Mouse (Mus musculus) telencephalon, adult 2 months (tissue): ENCODE measurements around the gene Cdk1.

Experiments used
- DNase-seq: peaks from one replicate; pipeline ENCODE4 v3.0.0-alpha.2; 2011; ENCODE audit warnings: low read depth, low spot score

Cdk1 gene

DNA sequence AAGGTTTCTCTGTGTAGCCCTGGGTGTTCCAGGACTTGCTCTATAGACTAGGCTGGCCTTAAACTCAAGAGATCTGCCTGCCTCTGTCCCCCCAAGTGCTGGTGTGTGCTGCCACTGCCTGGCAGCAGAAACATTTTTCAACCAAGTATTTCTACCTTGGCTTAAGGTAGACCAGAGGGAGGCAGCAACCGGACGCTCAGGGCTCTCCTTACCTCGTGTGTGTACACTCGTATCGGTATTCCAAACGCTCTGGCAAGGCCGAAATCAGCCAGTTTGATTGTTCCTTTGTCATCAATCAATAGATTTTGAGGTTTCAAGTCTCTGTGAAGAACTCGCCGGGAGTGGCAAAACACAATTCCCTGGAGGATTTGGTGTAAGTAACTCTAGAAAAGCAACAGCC lies 10.4 kb downstream of the Cdk1 start:
- no peak for DNase-seq

DNA sequence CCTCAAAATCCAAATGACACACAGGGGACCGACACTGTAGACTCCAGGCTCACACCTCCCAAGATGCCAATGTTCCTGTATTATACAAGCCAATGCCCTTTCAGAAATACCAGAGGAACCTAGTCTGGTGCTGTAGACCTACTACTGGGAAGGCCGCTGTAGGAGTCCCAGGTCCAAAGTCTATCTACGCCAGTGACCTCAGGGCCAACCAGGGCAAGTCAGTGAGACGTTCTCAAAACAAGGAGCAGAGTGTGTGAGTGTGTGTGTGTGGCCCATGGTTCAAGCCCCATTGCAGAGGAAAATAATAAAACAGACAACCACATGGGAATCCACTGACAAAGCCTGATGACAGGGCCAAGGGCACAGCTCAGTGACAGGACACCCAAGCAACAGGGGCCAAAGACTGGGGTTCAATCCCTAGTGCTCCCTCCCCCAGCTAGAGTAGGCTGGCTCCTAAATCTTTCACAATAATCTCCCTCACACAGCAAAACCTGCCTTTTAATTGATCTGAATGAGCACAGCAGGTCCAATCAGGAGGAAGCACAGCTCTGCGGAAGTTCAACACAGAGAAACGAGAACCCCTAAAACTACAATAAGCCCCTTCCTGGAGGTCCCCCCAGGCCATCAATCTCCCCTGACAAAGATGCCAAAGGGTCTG lies 11.0 kb downstream of the Cdk1 start:
- DNase-seq = no peak

DNA sequence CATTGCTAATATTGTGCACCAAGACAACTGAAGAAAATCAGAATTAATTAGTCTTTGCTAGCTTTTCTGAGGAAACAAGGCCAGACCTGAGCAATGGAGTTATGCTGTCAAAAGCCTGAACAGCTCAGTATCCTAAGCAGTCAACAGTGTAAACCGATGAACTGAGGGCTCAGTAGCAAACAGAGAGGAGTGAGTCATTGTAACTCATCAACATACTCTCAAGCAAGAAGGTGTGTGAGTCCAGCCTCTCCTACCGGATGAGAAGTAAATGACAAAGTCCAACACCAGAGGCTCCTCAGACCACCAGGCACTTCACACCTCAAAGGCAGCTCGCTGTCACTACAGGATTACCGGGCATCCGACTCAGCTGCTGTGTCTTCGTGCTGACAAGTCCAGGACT lies 12.7 kb downstream of the Cdk1 start:
- no peak for DNase-seq

DNA sequence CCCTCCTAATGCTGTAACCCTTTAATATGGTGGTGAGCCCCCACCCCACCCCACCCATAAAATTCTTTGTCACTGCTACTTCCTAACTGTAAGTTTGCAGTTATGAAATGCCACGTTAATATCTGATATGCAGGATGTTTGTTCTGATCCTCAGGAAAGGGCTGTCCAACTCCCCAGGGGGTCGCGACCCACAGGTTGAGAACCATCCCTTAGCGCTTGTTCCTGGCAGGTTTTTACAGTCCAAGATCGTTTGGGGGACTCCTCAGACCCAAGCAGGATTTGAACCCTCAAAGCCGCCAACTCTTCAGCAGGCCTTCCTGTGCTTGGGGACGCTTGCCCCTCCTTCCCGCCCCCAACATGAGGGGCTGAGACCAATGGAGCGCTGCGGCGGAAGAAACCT lies 16.5 kb downstream of the Cdk1 start:
- DNase-seq = no peak

DNA sequence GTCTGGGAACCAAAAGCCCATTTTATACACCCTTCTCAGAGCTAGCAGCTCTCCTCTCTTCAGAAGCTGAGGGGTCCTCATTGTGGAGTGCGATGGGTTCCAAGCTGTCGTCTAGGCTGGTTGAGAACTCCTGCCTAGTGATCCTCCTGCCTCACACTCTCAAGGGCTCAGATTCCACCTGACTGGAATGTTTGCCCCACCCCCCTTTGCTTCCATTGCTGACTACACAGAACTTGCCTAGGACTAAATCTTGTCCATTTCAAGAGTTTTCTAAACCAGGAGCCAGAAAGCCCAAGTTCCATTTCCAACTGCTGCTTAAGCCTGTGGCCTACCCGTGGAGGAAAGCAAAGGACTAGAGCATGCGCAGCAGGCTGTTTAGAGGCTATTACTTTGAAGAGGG lies 17.1 kb downstream of the Cdk1 start:
- DNase-seq = no peak

DNA sequence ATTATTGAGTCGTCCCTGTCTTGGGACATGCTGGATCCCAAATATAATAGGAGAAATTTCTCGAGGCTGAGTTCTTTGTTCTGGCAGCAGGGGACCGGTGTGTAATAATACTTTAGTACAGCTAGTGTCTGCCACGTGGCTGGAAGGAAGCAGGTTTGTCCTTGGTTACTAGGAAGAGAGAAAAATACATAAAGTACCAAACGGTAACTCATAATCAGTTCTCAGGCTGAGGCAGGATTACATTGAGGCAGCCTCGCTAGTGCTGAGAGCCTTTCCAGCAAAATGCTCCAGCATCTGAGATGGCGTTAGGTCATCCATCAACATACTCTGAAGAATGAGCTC lies 17.6 kb downstream of the Cdk1 start:
- no peak for DNase-seq

DNA sequence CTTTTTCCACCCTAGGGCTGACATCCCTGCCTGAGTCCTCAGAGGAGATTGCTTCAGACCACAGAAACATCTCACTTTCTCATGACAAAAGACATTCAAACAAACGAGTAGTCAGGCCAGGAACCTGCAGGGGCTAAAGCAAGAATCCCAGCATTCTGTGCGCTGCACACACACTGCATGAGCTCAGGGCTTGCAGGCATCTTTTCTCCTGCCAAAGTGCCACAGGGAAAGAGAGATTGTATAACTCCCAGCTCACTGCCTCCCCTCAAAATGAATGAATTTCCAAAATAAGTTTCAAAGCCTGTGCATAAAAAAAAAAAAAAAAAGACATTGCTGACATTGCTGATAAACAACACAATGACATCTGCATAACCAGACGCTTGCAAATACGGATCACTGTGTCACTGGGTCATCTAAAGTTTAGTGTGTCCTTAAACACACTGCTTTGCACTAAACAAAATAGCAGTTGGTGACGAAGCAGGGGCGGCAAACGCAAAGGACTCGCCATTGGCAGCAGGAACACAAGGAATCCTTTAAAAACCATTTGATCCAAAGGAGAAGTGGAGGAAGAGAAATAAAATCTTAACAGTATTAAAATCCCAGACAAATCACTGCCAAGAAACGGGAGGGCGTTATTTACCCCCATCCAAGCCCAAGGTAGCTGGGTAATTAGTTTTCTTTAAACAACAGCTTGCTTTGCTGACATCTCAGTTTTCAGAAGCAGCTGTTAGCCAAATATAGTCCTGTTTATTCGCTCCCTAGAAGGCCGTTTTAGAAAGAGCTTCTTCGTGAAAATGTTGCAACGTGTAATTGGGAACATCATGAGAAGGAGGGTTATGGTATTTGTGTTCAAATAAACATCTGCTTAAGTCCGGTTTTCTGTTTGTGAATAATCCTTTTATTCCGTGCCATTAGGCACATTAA lies 18.2 kb downstream of the Cdk1 start:
- DNase-seq = peak; percentile 64

DNA sequence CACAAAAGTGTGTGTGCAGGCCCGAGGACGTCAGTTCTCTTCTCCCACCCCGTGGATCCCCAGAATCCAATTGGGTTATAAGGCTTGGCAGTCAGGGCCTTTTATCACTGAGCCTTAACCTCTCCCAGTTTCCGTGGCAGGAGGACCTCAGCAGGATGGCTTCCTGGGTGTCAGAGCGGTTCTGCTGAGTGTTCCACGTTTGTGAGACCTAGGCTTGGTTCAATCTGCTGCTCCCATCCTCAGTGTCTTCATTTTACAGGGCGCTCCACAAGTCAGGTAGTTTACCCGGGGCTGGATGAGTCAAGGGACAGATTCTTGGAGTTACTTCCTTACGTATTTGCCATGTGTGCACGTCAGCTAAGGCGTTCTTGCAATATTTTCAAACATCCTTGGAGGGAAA lies 19.5 kb downstream of the Cdk1 start:
- no peak for DNase-seq

DNA sequence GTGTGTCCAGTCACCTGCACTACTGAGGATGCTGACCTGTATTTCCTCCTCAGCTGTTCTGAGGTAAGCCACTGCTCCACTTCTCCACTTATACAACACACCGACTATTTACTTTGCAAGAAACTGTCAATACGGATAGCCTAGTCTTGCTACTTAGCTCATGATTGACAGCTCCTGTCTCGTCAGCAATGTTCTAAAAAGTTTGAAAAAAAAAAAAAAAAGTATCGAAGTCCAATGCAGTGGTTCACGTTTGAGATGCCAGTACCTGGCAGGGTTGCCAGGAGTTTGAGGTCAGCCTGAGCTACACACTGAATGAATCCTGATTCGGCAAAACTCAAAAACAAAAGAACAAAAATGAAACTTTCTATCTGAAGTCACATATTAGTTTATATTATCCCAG lies 21.5 kb downstream of the Cdk1 start:
- DNase-seq = no peak

DNA sequence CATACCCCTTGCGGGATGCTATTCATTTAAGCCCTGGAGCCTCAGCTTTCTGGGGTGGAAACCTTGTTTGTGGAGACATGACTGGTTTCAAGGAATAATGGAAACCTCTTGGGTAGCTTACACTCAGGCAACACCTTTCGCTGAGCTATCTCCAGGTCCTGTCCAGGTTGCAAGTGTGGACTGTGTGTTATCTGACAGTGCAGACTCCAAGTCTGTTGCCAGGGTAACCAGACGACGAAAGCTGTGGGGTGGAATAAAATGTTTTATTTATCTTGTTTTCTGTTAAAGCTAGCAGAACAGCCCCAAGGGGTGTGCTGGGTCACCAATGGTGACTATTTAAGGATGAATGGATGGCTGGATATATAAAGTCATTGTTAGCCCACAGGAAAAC lies 24.1 kb downstream of the Cdk1 start:
- no peak for DNase-seq

DNA sequence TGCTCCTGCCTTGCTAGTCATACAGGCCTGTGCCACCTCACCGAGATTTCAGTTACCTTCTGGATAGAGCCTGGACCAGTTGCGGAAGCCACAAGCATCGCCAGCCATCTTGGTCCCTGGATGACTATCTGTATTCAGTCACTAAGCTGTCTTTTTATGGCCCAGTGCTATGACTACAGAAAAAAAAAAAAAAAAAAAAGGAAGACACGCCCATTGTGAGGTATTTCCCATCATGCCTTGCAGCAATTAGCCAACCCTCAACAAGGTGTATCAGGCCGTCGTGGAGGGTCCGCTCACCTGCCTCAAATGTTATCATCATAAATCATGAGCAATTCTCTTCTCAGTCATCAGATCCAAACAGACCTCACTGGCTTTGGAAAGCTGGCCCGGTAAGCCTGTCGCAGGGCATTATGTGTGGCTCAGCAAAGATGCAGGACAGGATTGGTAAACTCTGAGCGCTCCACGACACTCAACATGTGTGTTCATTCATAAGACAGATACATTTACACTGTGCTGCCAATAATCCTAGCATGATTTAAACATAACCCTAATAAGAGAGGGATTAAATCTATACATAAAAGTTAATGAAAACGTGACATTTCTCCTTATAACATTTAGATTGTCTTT lies 24.6 kb downstream of the Cdk1 start:
- no peak for DNase-seq

DNA sequence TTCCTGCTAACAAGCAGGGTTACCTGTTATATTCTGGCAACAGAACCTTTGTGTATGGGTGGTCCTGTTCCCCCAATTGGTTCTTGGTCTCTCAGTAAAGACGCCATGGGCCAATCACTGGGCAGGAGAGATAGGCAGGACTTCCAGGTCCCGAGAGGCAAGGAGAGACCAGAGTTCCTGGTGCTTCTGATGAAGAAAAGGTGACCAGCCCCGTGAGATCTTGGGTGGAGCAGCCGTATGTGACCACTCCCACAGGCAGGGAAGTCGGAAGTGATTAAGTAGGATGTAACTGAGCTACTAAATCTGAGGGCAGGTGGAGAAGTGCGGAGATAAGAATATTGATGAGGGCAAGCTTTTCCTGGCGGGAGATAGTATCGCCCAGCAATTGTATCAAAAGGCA lies 25.4 kb downstream of the Cdk1 start:
- no peak for DNase-seq

DNA sequence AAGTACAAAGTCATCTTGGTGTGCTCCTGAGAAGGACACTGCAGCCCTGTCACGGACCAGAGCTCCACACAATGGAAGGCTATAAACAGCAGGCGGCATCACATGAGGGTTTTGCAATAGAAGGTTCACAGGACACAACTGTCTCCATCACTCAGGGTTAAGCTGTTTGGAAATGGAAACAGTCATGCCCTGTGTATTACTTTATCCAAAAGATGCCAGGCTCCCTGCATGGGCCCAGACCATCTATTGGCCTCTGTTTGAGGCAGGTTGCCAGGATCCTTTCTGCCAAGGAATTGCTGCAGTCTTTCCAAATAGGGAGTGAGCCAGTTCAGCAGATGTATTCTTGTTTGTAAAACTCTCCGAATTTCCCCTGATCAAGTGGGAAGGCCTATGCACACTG lies 26.3 kb downstream of the Cdk1 start:
- DNase-seq = no peak

DNA sequence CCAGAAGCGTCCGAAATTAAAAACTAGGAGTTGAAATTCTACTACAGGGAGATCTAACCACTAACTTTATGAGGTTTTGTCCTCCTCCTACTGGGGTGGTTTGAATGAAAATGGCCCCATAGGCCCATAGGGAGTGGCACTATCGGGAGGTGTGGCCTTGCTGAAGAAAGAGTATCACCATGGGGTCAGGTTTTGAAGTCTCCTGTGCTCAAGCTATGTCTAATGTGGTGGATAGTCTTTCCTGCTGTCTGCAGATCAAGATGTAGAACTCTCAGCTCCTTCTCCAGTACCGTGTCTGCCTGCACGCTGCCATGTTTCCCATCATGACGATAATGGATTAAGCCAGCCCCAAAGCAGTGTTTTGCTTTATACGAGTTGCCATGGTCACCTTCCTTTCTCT lies 27.9 kb downstream of the Cdk1 start:
- no peak for DNase-seq

DNA sequence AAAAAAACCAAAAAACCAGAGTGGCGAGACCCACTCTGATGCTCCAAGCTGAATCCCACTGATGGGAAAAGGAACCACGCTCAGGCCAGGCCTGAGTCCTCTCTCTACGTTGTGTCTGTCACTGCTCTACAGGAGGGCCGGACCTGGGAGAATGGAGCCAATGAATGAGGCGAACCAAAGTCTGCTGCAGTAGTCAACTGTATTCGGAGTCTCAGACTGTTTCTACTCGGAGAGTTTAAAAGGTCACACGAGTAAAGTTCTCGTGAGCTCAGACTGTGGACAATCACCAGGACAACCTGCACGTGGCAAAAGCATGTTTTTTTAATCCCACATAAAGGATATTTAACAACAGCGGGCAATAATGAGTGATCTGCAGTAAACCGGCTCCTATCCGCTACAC lies 28.8 kb downstream of the Cdk1 start:
- no peak for DNase-seq

DNA sequence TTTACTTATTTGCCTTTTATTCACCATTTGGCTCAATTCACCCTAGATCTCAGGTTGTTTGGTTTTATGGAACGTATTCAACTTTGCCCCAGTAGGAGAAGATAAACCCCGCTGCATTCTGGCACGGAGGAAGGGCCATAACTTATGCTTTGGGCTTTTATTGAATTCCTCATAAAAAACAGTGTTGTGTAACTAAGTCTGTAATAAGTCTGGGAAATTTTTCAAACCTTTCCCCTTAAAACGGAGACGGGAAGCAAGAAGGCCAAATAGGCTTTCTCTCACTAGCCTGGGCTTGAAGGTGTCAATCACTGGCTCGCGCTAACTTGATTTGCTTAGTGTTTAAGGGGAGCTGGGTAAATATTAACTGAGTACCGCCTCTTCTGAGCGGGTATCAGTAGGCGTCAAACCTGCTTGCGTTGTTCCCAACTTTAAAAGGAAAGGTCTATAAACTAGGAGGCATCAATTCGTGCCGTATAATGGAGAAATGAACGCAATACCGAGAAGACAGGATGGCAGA lies 31.2 kb downstream of the Cdk1 start:
- no peak for DNase-seq

DNA sequence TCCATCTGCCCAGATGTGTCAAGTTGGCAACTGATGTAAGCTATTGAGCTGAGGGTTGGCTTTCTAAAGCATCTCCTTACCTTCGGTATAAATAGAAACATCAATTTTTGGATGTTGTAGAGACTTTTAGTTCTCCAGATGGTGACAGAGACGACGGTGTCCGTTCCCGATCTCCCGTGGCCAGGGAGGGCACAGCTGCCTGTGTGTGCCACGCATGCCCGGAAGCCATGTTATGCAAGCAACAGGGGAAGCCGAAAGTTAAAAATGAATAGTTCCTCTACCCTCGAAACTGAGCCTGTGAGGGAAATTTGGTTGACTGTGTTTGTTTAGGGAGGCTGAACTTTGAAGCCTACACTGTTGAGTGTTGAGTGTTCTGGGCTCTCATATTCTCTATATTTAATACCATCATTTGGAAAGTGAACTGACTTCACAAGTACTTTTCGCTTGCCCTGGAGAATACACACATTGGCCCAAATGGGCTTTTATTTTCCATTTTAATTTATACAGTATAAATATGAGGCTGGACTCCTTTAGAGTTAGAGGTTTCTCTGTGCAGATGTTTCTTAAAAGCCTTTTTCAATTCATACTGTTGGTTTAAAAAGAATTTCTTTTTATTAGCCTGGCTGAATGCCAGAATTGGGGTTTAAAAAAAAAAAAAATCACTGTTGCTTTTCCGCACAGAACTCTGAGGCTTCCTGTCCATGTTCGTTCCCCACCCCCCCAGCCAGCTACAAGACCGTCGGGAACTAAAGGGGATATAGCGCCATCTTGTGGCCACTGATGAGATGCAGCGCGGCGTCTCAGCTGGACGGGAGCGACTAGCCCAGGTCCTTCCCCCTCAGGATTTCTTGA lies 31.8 kb downstream of the Cdk1 start:
- DNase-seq = peak; percentile 43

DNA sequence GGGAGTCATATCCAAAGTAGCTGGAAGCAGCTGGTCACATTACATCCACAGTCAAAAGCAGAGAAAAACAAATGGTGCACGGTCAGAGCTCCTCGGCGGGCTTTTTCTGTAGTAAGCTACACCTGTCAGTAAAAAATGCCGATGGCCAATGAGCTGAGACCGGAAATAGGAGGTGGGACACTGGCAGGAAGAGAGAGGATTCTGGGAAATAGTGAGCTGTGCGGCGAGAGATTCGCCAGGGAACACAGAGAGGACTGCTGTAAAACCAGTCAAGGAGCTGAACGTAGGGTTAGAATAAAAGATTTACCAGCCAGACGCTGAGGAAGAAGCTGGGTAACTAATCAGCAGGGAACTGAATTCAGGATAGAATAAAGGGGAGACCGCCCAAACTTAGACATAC lies 34.2 kb downstream of the Cdk1 start:
- DNase-seq = no peak

DNA sequence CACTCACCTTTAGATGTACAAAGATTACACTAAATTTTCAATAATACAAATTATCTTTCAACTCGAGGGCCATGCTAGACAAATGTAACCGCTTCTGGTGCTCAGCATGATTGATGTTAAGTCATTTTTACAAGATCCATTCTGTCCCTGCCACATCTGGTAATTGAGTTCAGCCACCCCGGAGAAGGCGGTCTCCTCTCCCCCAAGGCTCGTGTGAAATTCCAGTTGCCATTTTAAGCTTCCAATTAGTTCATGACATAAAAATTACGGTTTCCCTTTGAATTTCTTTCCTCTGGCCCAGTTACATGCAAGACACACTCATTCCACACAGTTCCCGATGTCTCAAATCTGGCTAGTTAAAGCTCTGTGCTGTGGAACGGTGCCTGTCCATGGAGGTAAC lies 38.8 kb downstream of the Cdk1 start:
- DNase-seq = no peak

DNA sequence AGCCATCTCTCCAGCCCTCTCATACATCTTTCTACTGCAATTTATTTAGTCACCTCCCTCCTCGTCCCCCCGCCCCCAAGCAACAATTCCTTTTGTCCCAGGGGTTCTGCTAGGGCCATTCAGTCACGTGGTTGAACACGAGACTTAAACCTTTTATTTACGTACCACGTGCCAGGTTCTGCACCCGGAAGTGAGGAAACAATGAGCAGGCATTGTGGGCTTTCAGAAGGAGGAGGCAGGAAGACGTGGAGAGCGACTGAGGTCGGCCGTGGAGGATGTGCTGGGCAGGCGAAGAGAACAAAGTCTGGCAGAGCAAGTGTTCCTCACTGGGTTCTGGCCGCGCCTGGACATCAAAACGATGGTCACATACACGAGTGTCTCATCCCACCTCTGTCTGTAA lies 40.9 kb downstream of the Cdk1 start:
- no peak for DNase-seq

DNA sequence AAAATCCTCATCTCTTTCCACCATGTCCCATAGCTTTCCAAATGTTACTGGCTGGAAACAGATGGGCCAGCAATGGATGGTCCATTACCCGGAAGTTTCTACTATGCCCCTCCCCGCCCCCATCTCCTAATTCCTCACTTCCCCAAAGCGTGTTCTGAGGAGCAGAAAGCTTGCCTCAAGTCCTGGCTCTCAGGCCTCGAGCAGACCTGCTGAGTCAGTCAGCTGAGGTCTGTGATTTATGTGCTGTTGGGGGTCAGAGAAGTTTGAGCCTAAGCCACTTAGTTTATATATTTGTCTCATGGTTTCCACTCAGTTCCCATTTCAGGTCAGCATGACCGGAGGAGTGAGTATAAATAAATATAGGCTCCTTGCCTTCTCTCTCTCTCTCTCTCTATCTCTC lies 43.6 kb downstream of the Cdk1 start:
- no peak for DNase-seq

DNA sequence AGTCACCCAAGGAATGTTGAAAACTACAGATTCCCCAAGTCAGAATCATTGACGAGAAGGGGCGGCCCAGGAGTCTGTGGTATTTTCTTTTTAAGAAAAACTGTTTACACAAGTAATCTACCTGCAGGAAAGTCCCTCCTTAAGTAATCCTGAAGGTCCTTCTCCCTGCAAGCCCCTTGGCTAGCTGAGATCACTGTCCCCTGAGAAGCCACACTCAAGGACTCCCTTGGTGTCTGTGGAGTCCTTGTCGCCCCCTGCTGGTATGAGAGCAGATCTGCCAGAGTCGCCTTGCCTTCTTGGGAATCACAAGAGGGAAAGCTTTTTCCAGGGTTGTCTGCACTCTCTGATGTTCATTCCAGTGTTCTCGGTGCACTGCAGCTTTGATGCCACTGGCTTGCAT lies 45.7 kb downstream of the Cdk1 start:
- peak; percentile 38 for DNase-seq
